Mouse (Mus musculus): ENCODE measurements around the gene Ino80e. TPM values are rescaled to one million over a fixed set of nuclear protein-coding genes. Genes with fewer than 3 reads are reported as not detected.

The Ino80e gene
- polyA plus RNA-seq, 1 experiment from 2014 or later, result 93.5 TPM

DNA sequence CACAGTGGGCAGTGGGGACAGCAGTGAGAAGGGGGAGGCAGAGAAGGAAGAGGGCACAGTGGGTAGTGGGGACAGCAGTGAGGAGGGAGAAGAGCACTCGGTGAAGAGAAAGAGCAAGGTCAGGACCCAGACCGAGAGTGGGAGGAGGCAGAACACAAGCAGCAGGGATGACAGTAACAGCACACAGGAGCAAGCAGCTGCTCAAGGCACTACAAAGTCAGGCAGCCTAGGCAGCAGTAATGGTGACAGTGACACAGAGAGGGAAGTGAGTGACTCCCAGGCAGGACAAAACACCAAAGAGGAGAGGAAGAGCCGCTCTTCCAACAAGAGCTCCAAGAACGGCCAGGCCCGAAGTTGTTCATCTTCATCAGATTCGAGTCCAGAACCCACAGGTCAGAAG, 1.6 kb upstream of the Ino80e start:
- no peaks in the 10 kb centered on the region for H3K9me3 ChIP-seq (ENCODE audit: control insufficient read depth, low read length)
- H3K4me1 ChIP-seq (ENCODE audit: control insufficient read depth, insufficient read depth, low read length), result peaks cover 21% of the 10 kb centered on the region
- H3K4me2 ChIP-seq (ENCODE audit: low read length), result peak overlapping the region; percentile 89
- ATAC-seq (ENCODE audit: low FRiP score, low TSS enrichment), result no peak
- H3K4me3 ChIP-seq (replicated peaks; ENCODE audit: low read depth, low read length), result 0 out of 2 replicates have a peak overlapping the region, but pooled peaks have one; percentile 61
- WGBS, result 64% methylated on average over 6 of the region's 6 CpGs
- no peak overlapping the region; the same call in 1 of the 2 replicates for H3K27ac ChIP-seq (replicated peaks; ENCODE audit: low read depth, low read length)
- peaks cover 56% of the 10 kb centered on the region for H3K36me3 ChIP-seq (ENCODE audit: control insufficient read depth, insufficient read depth, low read length)
- no peaks in the 10 kb centered on the region for H3K27me3 ChIP-seq (ENCODE audit: control insufficient read depth, insufficient read depth, low read length)
- H3K9ac ChIP-seq (replicated peaks; ENCODE audit: low read length), result peak overlapping the region; percentile 59; the same call in 1 of the 2 replicates
- no peak for DNase-seq

GRCm38 (mm10) chr7:126861429-126862130, 597 bp downstream of the Ino80e start, which contains the start of gene Hirip3:
Gene Hirip3 (plus strand): TSS chr7:126861972.
- peaks cover 21% of the 10 kb centered on the region for H3K4me1 ChIP-seq (ENCODE audit: control insufficient read depth, insufficient read depth, low read length)

DNA sequence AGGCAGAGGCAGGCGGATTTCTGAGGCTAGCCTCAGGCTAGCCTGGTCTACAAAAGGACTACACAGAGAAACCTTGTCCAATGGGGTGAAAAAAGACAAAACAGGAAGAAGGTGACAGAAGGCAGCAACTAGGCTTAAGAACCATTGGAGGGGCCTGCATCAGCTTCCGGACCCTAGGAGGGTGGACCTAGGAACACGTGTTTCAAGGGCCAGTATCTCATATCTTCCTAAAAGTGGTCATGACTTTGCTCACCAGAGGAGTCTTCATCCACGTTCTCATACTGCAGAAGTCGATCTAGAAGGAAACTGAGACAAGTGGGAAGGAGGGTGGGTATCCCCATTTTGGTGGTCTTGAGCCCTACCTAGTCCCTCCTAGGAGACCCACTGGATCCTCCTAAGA, 1.2 kb downstream of the Ino80e start:
- Histone ChIP-seq H3K36me3 (ENCODE audit: control insufficient read depth, insufficient read depth, low read length) (peaks cover 48% of the 10 kb centered on the region), H3K27ac (replicated peaks; ENCODE audit: low read depth, low read length) (no peak overlapping the region), H3K27me3 (ENCODE audit: control insufficient read depth, insufficient read depth, low read length) (no peaks in the 10 kb centered on the region), H3K4me3 (replicated peaks; ENCODE audit: low read depth, low read length) (peak overlapping the region; percentile 61), H3K4me2 (ENCODE audit: low read length) (peak overlapping the region; percentile 89), H3K9ac (replicated peaks; ENCODE audit: low read length) (peak overlapping the region; percentile 59), H3K4me1 (ENCODE audit: control insufficient read depth, insufficient read depth, low read length) (peaks cover 21% of the 10 kb centered on the region), H3K9me3 (ENCODE audit: control insufficient read depth, low read length) (no peaks in the 10 kb centered on the region)
- 78% methylated on average over 5 of the region's 5 CpGs for WGBS
- ATAC-seq (ENCODE audit: low FRiP score, low TSS enrichment), result no peak
- no peak for DNase-seq

More at GRCm38 (mm10) chr7:126861429-126862130, 597 bp downstream of the Ino80e start, which contains the start of gene Hirip3:
- Histone ChIP-seq H3K36me3 (ENCODE audit: control insufficient read depth, insufficient read depth, low read length) (peaks cover 53% of the 10 kb centered on the region), H3K9me3 (ENCODE audit: control insufficient read depth, low read length) (no peaks in the 10 kb centered on the region), H3K27ac (replicated peaks; ENCODE audit: low read depth, low read length) (peak within 1 kb of the TSS; percentile 75), H3K4me3 (replicated peaks; ENCODE audit: low read depth, low read length) (peak within 1 kb of the TSS; percentile 61), H3K9ac (replicated peaks; ENCODE audit: low read length) (peak within 1 kb of the TSS; percentile 59), H3K4me2 (ENCODE audit: low read length) (peak within 1 kb of the TSS; percentile 89), H3K27me3 (ENCODE audit: control insufficient read depth, insufficient read depth, low read length) (no peaks in the 10 kb centered on the region)
- WGBS, result 3% methylated on average over 42 of the region's 42 CpGs
- ATAC-seq (ENCODE audit: low FRiP score, low TSS enrichment), result peak; percentile 91
- DNase-seq, result peak; percentile 98

DNA sequence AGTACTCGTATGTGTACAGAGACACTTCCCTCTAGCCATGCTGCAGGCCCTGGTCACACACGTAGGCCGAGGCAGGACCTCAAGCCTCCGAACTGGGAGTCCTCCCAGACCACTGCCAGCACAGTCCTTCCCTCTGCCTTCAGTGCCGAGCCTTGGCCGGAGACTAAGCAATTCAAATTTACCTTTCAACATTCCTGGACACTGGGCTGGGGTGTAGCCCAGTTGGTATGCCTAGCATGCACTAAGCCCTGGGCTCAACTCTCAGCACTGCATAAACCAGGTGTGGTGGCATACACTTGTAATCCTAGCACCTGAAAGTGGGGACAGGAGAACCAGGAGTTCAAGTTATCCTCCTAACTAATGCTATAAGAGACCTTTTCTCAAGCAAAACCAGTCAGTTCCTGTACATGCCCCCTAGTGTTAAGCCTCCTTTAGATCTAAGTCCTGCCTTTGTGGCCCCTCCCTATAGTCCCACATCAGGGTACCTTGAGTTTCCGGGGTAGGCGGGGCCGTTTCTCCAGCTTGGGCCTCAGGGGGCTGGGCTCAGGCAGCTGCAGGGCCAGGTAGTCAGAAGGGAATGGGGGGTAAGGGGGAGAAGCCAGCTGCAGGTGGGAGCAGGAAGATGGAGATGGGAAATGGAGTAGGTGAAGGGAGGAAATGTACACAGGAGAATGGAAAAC, 5.3 kb downstream of the Ino80e start:
- ATAC-seq (ENCODE audit: low FRiP score, low TSS enrichment), result no peak
- no peaks in the 10 kb centered on the region for H3K27me3 ChIP-seq (ENCODE audit: control insufficient read depth, insufficient read depth, low read length)

GRCm38 (mm10) chr7:126855641-126856040, 6.5 kb downstream of the Ino80e start:
- no peaks in the 10 kb centered on the region for H3K9me3 ChIP-seq (ENCODE audit: control insufficient read depth, low read length)
- DNase-seq, result no peak
- H3K4me3 ChIP-seq (replicated peaks; ENCODE audit: low read depth, low read length), result no peak overlapping the region
- WGBS, result 92% methylated on average over 3 of the region's 3 CpGs
- no peaks in the 10 kb centered on the region for H3K27me3 ChIP-seq (ENCODE audit: control insufficient read depth, insufficient read depth, low read length)
- peaks cover 65% of the 10 kb centered on the region for H3K36me3 ChIP-seq (ENCODE audit: control insufficient read depth, insufficient read depth, low read length)
- no peak overlapping the region for H3K4me2 ChIP-seq (ENCODE audit: low read length)
- no peak for ATAC-seq (ENCODE audit: low FRiP score, low TSS enrichment)
- no peaks in the 10 kb centered on the region for H3K4me1 ChIP-seq (ENCODE audit: control insufficient read depth, insufficient read depth, low read length)
- H3K9ac ChIP-seq (replicated peaks; ENCODE audit: low read length), result no peak overlapping the region; the same call in 1 of the 2 replicates
- H3K27ac ChIP-seq (replicated peaks; ENCODE audit: low read depth, low read length), result no peak overlapping the region

More for the DNA sequence above, 5.3 kb downstream of the Ino80e start:
- DNase-seq, result no peak
- H3K27ac ChIP-seq (replicated peaks; ENCODE audit: low read depth, low read length), result no peak overlapping the region
- peaks cover 59% of the 10 kb centered on the region for H3K36me3 ChIP-seq (ENCODE audit: control insufficient read depth, insufficient read depth, low read length)
- WGBS, result 79% methylated on average over 9 of the region's 9 CpGs
- no peak overlapping the region for H3K4me3 ChIP-seq (replicated peaks; ENCODE audit: low read depth, low read length)
- H3K9me3 ChIP-seq (ENCODE audit: control insufficient read depth, low read length), result no peaks in the 10 kb centered on the region
- no peak overlapping the region for H3K9ac ChIP-seq (replicated peaks; ENCODE audit: low read length)
- peaks cover 7% of the 10 kb centered on the region for H3K4me1 ChIP-seq (ENCODE audit: control insufficient read depth, insufficient read depth, low read length)
- no peak overlapping the region for H3K4me2 ChIP-seq (ENCODE audit: low read length)

DNA sequence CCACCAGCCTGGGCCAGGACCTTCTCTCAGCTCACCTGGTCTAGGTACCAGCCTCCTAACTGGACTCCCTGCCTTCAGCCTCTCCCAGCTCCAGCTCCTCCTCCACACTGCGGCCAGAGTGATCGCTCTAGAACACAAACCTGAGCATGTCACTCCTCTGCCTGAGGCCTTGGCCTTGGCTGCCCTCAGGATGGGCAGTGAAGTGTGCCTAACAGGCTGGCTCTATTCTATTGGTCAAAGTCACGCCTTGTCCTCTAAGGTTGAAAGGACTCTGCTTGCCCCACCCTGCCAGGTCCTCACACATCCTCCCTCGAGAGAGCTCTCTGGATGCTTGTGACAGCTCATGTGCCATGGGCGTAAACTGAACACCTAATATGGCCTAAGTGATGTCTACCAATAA, 8.7 kb downstream of the Ino80e start:
- ATAC-seq (ENCODE audit: low FRiP score, low TSS enrichment), result no peak
- Histone ChIP-seq H3K9ac (replicated peaks; ENCODE audit: low read length) (no peak overlapping the region), H3K4me1 (ENCODE audit: control insufficient read depth, insufficient read depth, low read length) (peaks cover 9% of the 10 kb centered on the region), H3K27me3 (ENCODE audit: control insufficient read depth, insufficient read depth, low read length) (peaks cover 7% of the 10 kb centered on the region; the same call in 1 of the 2 replicates), H3K27ac (replicated peaks; ENCODE audit: low read depth, low read length) (no peak overlapping the region), H3K4me2 (ENCODE audit: low read length) (no peak overlapping the region), H3K9me3 (ENCODE audit: control insufficient read depth, low read length) (no peaks in the 10 kb centered on the region), H3K36me3 (ENCODE audit: control insufficient read depth, insufficient read depth, low read length) (peaks cover 57% of the 10 kb centered on the region), H3K4me3 (replicated peaks; ENCODE audit: low read depth, low read length) (no peak overlapping the region)
- WGBS, result 89% methylated on average over 5 of the region's 5 CpGs
- no peak for DNase-seq

DNA sequence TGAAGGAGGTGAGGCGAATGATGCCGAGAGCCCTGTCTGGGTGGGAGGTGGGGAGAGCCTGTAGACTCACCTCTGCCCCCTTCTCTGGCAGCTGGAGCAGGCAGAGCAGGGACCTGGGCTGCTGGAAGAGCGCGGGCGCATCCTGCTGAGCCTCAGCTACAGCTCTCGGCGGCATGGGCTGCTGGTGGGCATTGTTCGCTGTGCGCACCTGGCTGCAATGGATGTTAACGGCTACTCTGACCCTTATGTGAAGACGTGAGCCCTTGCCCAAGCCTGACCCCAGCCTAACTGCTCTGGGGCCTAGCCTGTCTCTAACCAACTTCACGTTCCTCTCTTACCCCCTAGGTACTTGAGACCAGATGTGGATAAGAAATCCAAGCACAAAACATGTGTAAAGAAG, 11.0 kb downstream of the Ino80e start:
- H3K27ac ChIP-seq (replicated peaks; ENCODE audit: low read depth, low read length), result no peak overlapping the region
- peaks cover 7% of the 10 kb centered on the region; the same call in 1 of the 2 replicates for H3K27me3 ChIP-seq (ENCODE audit: control insufficient read depth, insufficient read depth, low read length)
- H3K4me2 ChIP-seq (ENCODE audit: low read length), result no peak overlapping the region
- H3K36me3 ChIP-seq (ENCODE audit: control insufficient read depth, insufficient read depth, low read length), result peaks cover 40% of the 10 kb centered on the region
- peaks cover 21% of the 10 kb centered on the region for H3K4me1 ChIP-seq (ENCODE audit: control insufficient read depth, insufficient read depth, low read length)
- ATAC-seq (ENCODE audit: low FRiP score, low TSS enrichment) (no peak), DNase-seq (no peak)
- H3K4me3 ChIP-seq (replicated peaks; ENCODE audit: low read depth, low read length), result no peak overlapping the region
- WGBS, result 40% methylated on average over 12 of the region's 12 CpGs
- 0 out of 2 replicates have a peak overlapping the region, but pooled peaks have one; percentile 9 for H3K9ac ChIP-seq (replicated peaks; ENCODE audit: low read length)
- H3K9me3 ChIP-seq (ENCODE audit: control insufficient read depth, low read length), result no peaks in the 10 kb centered on the region

DNA sequence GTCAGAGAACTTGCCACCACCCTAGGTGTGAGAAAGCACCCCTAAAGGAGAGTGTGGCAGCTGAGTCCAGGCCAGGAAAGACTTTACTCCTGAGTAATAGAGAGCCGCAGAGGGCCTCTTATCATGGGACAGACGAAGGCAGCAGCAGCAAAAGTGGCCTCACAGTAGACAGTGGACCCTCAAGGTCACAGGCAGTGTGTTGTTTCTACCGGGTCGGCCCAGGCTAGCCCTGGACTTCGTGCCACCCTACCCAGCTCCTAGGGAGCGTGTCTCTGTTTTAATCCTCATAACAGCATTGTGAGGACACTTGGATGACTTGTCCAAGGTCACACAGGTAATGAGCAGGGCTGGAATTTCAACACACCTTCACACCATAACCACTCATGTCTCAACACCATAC, 12.0 kb downstream of the Ino80e start:
- no peak overlapping the region for H3K4me2 ChIP-seq (ENCODE audit: low read length)
- no peak for DNase-seq
- no peak overlapping the region for H3K27ac ChIP-seq (replicated peaks; ENCODE audit: low read depth, low read length)
- H3K4me1 ChIP-seq (ENCODE audit: control insufficient read depth, insufficient read depth, low read length), result peaks cover 21% of the 10 kb centered on the region
- ATAC-seq (ENCODE audit: low FRiP score, low TSS enrichment), result no peak
- 92% methylated on average over 6 of the region's 6 CpGs for WGBS
- no peak overlapping the region for H3K4me3 ChIP-seq (replicated peaks; ENCODE audit: low read depth, low read length)
- H3K9me3 ChIP-seq (ENCODE audit: control insufficient read depth, low read length), result no peaks in the 10 kb centered on the region
- H3K9ac ChIP-seq (replicated peaks; ENCODE audit: low read length), result no peak overlapping the region
- H3K27me3 ChIP-seq (ENCODE audit: control insufficient read depth, insufficient read depth, low read length), result peaks cover 7% of the 10 kb centered on the region; the same call in 1 of the 2 replicates
- peaks cover 35% of the 10 kb centered on the region for H3K36me3 ChIP-seq (ENCODE audit: control insufficient read depth, insufficient read depth, low read length)
